Mouse (Mus musculus) layer of hippocampus, adult 9-10 months (tissue): ENCODE results near the gene Adh6b.

Experiments used
- DNase-seq: peaks from one replicate; pipeline ENCODE4 v3.0.0; 2022; ENCODE audit warnings: low spot score

Adh6b gene

DNA sequence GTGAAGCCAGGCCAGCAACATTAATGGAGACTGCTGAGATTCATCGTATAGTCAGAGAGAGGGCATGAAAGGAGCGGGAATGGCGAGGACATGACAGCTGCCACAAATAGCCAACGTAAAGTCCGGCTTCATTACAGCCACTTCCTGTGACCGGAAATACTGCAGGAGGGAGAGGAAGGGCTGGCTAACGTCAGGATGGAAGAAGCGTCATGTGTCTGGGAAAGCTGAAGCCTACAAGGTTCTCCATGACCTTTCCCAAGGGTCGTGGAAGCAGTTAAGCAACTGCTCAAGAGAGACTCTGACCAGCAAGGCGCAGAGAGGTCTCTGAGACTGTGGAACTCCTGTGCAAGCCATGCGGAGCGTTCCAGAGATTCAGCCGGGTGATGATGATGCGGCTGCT lies at the start of gene Adh6b:
Adh6b (plus strand) TSS at position 305 of the 400 bp plus-strand sequence.
- no peak for DNase-seq

- DNase-seq, result no peak
Measured at GRCm38 (mm10) chr3:138293298-138293895, 48.2 kb upstream of the Adh6b start.

DNA sequence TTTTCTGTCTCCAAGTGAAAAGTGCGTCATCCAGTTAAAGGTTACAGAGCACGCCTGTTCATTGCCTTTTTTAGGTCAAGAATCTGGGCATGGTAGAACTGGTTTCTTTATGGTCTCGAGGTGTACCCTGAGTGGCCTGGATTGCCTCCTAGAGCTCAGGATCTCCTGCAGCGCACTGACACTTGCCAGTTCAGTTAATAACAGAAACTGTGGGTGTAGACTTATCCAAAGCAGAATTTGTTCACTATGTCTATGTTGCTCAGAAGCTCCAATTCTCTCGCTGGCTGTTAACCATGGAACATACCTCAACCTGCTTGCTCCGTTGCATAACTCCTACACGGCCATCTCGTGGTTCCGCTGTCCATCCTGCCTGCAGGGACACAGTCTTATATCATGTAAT lies 41.4 kb upstream of the Adh6b start:
- DNase-seq, result no peak

DNA sequence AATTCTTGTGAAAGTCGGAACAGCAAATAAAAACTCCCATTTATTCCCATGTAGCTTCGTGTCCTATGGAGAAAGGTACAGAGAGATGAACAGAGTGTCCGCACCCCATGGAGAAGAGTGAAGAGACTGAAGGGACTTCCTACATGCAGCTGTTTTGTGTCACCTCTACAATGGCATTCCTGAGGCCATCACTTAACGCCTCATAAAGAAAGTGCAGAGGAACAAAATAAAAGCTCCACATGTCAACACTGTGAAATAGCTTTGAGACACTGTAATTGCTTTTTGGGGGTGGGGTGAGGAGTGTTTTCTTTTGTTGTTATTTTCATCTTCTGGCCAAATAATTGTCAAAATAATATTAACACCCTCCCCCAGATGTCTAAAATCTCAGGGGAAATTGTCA lies 38.9 kb upstream of the Adh6b start:
- DNase-seq, result no peak

DNA sequence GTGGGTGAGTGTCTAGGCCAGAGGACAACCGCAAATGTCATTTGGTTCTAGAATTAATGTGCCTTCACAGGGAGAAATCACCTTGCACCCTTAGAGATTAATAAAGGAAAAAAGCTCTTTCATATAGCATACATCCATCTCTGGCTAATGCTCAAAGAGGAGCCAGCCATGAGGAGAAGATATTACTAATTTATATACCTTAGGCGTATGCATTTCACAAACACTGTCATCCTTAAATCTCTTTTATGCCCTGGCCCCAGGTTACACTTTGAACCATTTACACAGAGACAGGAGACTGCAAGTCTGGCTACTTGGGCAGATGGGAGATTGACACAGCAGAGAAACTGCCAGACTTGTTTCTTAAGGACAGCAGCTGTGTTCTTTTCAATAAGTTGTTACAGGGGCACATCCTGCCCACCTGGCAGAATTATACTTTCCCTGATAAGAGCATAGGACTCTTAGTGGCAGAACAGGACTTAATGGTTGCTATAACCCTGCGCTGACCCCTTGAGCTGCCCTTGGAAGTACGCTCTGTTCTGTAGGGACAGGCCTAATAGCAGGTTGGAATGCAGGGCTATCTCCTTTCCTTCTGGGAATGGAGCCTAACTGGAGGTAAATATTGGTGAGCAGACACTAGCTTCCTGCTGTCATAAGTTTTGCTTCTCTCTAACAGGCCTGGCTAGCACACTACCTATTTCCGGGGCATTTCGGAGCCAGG lies 37.6 kb upstream of the Adh6b start:
- DNase-seq, result no peak

- no peak for DNase-seq
Measured at GRCm38 (mm10) chr3:138304489-138304871, 37.1 kb upstream of the Adh6b start.

- no peak for DNase-seq
Measured at GRCm38 (mm10) chr3:138305486-138306289, 35.9 kb upstream of the Adh6b start.

DNA sequence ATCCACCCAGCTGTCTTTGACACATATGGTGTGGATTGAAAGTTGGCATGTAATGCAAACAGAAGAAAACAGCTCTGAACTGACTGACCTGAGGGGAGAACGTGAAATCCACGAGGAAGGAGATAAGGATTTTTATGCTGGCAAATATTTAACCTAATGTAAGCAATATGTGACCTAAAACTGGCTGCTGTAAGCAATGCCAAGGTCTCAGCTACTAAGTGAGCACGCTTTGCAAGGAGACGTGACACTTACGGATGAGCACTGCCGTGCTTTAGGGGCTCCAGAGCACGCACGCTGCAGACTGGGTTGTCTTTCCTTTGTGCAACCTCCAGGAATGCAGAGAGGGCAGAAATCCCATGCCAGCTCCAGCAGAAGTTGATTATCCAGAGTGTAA lies 35.3 kb upstream of the Adh6b start:
- no peak for DNase-seq

GRCm38 (mm10) chr3:138309910-138310309 lies 31.7 kb upstream of the Adh6b start:
- DNase-seq, result no peak

DNA sequence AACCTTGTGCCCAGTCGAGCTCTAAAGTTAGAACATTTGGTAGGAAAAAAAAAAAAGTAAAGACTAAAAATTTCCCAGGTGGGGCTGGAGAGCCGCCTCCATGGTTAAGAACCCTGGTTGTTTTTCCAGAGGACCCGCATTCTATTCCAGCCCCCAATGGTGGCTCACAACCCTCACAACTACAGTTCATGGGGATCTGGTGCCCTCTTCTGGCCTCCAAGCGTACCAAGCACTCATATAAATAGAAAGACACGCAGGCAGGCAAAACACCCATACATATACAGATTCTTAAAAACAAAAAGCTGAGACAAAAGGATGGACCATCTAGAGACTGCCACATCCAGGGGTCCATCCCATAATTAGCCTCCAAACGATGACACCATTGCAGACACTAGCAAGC lies 30.6 kb upstream of the Adh6b start:
- DNase-seq, result no peak

- no peak for DNase-seq
Measured at GRCm38 (mm10) chr3:138312965-138313364, 28.6 kb upstream of the Adh6b start, which contains the start of gene Adh6a. TSS of gene Adh6a (plus strand) at chr3:138313286.

GRCm38 (mm10) chr3:138316908-138317472 lies 24.6 kb upstream of the Adh6b start:
- no peak for DNase-seq

GRCm38 (mm10) chr3:138325001-138325400 lies 16.6 kb upstream of the Adh6b start:
- DNase-seq, result no peak

- no peak for DNase-seq
Measured at GRCm38 (mm10) chr3:138325466-138325865, 16.1 kb upstream of the Adh6b start.

- DNase-seq, result no peak
Measured at GRCm38 (mm10) chr3:138333910-138334309, 7.7 kb upstream of the Adh6b start.

- DNase-seq, result no peak
Measured at GRCm38 (mm10) chr3:138334320-138334719, 7.3 kb upstream of the Adh6b start.

DNA sequence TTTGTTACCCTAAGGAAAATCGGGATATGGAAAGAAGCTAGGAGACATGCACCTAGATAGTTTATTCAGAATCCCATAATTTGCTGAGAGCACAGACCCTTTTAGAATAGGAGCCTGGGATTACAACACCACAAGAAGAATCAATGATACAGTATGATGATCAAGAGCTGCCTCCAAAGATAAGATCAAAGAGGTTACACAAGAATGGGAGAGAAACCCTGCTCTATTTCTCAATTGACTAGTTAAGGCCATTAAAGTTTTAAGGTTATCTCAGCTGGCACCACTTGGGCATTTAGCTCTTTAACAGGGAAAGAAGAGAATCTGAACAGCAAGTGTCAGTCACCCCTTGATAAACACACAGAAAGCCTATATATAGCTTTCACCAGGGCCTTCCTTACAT lies 6.0 kb upstream of the Adh6b start:
- no peak for DNase-seq

- no peak for DNase-seq
Measured at GRCm38 (mm10) chr3:138336104-138336754, 5.3 kb upstream of the Adh6b start.

- DNase-seq, result no peak
Measured at GRCm38 (mm10) chr3:138347041-138347440, 5.5 kb downstream of the Adh6b start.

DNA sequence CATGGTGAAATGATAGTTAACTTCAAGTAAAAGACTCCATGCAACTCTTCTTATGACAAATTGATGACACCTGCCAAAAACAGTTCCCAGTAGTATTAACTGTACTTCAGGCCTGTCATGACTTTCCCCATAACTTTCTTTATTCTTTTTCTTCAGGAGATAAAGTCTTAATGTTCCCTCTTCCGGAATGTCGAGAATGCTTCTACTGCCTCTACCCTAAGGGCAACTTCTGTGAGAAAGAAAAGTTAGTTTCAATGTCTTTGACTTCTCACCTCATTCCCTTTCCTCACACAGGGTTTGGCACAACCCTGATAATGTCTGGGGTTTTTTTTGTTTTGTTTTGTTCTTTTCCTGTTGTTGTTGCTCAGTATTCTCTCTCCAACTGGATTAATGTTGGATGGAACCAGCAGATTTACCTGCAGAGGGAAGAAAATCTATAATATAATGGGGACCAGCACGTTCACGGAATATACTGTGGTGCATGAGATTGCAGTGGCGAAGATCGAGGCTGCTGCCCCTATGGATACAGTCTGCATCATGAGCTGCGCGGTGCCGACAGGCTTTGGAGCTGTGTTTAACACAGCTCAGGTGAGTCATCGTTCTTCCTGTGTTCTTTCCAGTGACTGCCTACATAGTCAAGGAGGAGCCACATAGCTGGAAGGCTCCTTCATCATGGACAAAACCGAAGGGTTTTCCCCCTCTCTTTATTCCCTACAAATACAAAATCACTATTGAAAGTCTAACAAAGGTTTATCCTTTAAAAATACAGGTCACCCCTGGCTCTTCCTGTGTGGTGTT lies 10.6 kb downstream of the Adh6b start:
- DNase-seq, result no peak

DNA sequence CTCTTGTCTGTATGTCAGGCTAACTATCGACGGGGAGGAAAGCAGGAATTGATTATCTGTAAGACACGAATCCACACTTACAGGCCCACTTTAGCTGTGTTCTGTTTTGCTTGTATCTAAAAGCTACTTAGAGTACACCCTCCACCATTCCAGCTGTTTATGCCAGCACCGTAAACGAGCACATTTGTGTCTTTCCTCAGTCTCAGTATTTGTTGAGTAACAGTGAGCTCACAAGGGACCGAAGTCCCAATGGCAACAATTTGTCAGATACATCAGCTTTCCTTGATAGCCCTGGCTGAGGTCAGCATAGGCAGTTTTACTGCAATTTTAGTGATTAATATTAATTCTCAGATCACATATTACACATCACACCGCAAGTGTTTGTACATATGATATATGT lies 17.3 kb downstream of the Adh6b start:
- DNase-seq, result no peak
